Mouse (Mus musculus): ENCODE results near the gene Plekha6.
A peak's percentile ranks its signal among the peaks of the same experiment; 100 is the strongest.

DNA sequence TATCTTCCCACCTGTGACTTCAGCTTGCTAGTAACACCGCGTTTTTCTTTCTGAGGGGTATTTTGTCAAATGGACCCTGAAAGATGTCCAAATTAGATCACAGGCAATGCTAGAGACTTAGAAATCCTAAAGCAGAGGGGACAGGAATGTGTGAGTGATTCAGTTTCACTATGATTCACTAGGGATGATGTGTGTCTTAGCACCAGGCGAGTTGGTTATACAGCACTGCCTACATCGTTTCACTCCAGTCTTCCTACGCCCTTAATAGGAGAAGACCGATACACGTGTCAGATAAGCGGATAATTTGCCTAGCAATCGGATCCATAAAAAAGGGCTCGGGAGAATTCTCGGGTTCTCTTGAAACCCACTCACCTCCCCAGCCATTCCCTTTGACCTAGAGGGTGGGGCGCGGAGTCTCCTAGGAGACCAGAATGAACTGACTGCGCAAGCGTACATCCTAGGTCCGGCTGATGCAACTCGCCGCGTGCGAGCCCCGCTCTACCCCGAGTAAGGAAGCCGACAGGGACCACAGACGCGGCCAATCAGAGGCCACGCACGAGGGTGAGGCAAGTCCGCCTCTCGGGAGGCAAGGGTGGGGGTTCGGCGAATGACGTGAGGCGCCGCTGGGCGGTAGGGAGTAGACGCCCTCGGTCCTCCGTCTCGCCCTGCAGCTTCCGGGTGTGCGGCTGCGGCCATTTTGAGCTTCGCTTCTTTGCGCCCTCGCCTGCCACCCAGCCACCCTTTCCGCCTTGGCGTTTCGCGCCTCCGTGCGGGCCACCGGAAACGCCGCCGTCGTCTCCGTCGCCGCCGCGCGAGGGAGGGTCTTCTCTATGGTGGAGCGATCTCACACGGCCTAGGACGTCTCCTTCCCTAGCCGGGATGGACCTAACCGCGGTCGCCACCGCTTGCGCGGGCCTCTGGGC lies 33.1 kb upstream of the Plekha6 start, which contains the start of gene Ppp1r15b:
- TF ChIP-seq CTCF (IDR thresholded peaks at IDR 0.05 in 2 of 3, conservative IDR thresholded peaks at IDR 0.05 in 1 of 3; ENCODE audit: control insufficient read depth in 1 of 3, insufficient read depth in 1 of 3, low read depth in 2 of 3, low read length in 3 of 3, poor library complexity in 1 of 3, severe bottlenecking in 1 of 3), result no peak
- TF ChIP-seq POLR2A (IDR thresholded peaks at IDR 0.05; ENCODE audit: control insufficient read depth in 1 of 2, insufficient read depth in 1 of 2, low read depth in 1 of 2, low read length in 2 of 2, poor library complexity in 1 of 2), result peak in 1 of 2 experiments; percentile 86; a peak in 3 of 4 replicates
- peak in 1 of 2 experiments; percentile 59; a peak in 2 of 4 replicates for TF ChIP-seq EP300 (IDR thresholded peaks at IDR 0.05; ENCODE audit: low read depth in 1 of 2, low read length in 2 of 2)
- peak; percentile 99 for TF ChIP-seq MYC (IDR thresholded peaks at IDR 0.05; ENCODE audit: low read depth, low read length)
- TF ChIP-seq RAD21 (IDR thresholded peaks at IDR 0.05; ENCODE audit: low read depth, low read length), result no peak
- TF ChIP-seq ZKSCAN1 (IDR thresholded peaks at IDR 0.05; ENCODE audit: low read depth, low read length), result no peak
- no peak for TF ChIP-seq UBTF (IDR thresholded peaks at IDR 0.05; ENCODE audit: borderline replicate concordance, insufficient read depth, low read depth, low read length)
- peak; percentile 97 for TF ChIP-seq ELF1 (IDR thresholded peaks at IDR 0.05; ENCODE audit: low read depth, low read length)
- peak; percentile 89 for TF ChIP-seq HCFC1 (IDR thresholded peaks at IDR 0.05; ENCODE audit: low read depth, low read length)
- TF ChIP-seq NELFE (IDR thresholded peaks at IDR 0.05; ENCODE audit: low read depth, low read length), result peak; percentile 85
- TF ChIP-seq SMC3 (IDR thresholded peaks at IDR 0.05; ENCODE audit: low read depth, low read length), result no peak

All from MEL (cell line).